Mouse (Mus musculus) liver, embryonic 14.5 days (tissue): ENCODE measurements around the gene Aagab. TPM values are rescaled to one million over a fixed set of nuclear protein-coding genes. Genes with fewer than 3 reads are reported as not detected.

Experiments used
- ATAC-seq: fragments of 200-750 bp; cut with Nextera tagmentation; 2 replicates; pipeline ENCODE4 v1.8.0; 2017; ENCODE audit warnings: moderate number of reproducible peaks, mild to moderate bottlenecking, moderate library complexity; ENCODE audit not compliant: insufficient read depth
- DNase-seq, 3 experiments: peaks; one replicate each; pipeline ENCODE4 v3.0.0-alpha.2; 2012 to 2013; ENCODE audit warnings: low read depth in 3 of 3, low spot score in 3 of 3
- H3K27ac ChIP-seq: fragments of 300-500 bp; sonication (generic); 2 replicates; pipeline ENCODE4 v1.5.1; 2014; ENCODE audit warnings: moderate library complexity, mild to moderate bottlenecking, control low read depth, inconsistent platforms
- H3K27me3 ChIP-seq: fragments of 300-500 bp; sonication (generic); 2 replicates; pipeline ENCODE4 v1.6.1; 2014; ENCODE audit warnings: mild to moderate bottlenecking, low read length, moderate library complexity; ENCODE audit not compliant: control insufficient read depth, insufficient read depth
- H3K36me3 ChIP-seq: fragments of 300-500 bp; sonication (generic); replicated peaks from 2 replicates; pipeline ENCODE4 v1.6.1; 2014; ENCODE audit warnings: low read depth; ENCODE audit not compliant: control insufficient read depth, insufficient read depth
- H3K4me1 ChIP-seq, 2 experiments: fragments of 200-500 bp in 1 of 2; fragments of 300-500 bp in 1 of 2; sonication (generic) in 1 of 2; replicated peaks; 2 replicates each; pipeline ENCODE4 v1.6.1; 2012 to 2014; ENCODE audit warnings: antibody characterized with exemption in 1 of 2, inconsistent platforms in 1 of 2, low read length in 1 of 2; ENCODE audit not compliant: control insufficient read depth in 2 of 2, insufficient read depth in 2 of 2
- H3K4me2 ChIP-seq: fragments of 300-500 bp; sonication (generic); 2 replicates; pipeline ENCODE4 v1.6.1; 2014; ENCODE audit warnings: low read depth, mild to moderate bottlenecking, control low read depth, moderate library complexity
- H3K4me3 ChIP-seq, 2 experiments: fragments of 200-500 bp in 1 of 2; fragments of 300-500 bp in 1 of 2; sonication (generic) in 1 of 2; 2 replicates each; pipeline ENCODE4 v1.5.1; 2012 to 2014; ENCODE audit warnings: low read depth in 2 of 2, low read length in 2 of 2, mild to moderate bottlenecking in 2 of 2, control low read depth in 1 of 2, inconsistent platforms in 1 of 2, moderate library complexity in 1 of 2; ENCODE audit not compliant: insufficient read depth in 1 of 2
- H3K9ac ChIP-seq: fragments of 300-500 bp; sonication (generic); replicated peaks from 2 replicates; pipeline ENCODE4 v1.6.1; 2014; ENCODE audit warnings: mild to moderate bottlenecking, control low read depth, moderate library complexity
- H3K9me3 ChIP-seq: fragments of 300-500 bp; sonication (generic); 2 replicates; pipeline ENCODE4 v1.6.1; 2016; ENCODE audit warnings: low read length, mixed read lengths; ENCODE audit not compliant: control insufficient read depth
- CTCF ChIP-seq: IDR thresholded peaks from 2 replicates; pipeline ENCODE4 v1.5.1; 2016; ENCODE audit warnings: antibody characterized with exemption, low read depth, control low read depth
- EP300 ChIP-seq: IDR thresholded peaks from 2 replicates; pipeline ENCODE4 v1.6.1; 2016; ENCODE audit warnings: antibody characterized with exemption, low read depth
- WGBS: fragments of 180-500 bp; shearing (Covaris S2); extraction: QIAGEN DNeasy Blood & Tissue Kit; methylation state at CpG from one replicate; pipeline ENCODE4 v1.1.7; 2014; ENCODE audit not compliant: insufficient replicate concordance; 5-methylcytosine and 5-hydroxymethylcytosine counted together
- polyA plus RNA-seq, 2 experiments: library from polyadenylated mRNA; depleted of rRNA in 1 of 2; stranded (reverse) in 1 of 2; unstranded in 1 of 2; fragments of >200 nt; fragmentation: Nextera tagmentation in 1 of 2; extraction: Ambion mirVana in 1 of 2; gene quantifications; 2 replicates each; pipeline versions ENCODE4 v1.2.1 to v1.2.3; 2012 to 2014

The Aagab gene
- polyA plus RNA-seq, 2 experiments, result 6.9 to 15.0 TPM

GRCm38 (mm10) chr9:63609246-63609645, 6.8 kb downstream of the Aagab start:
- DNase-seq (no peak), ATAC-seq (no peak)
- H3K9ac ChIP-seq, result no peak overlapping the region
- H3K36me3 ChIP-seq, result no peaks in the 10 kb centered on the region
- WGBS, result 72% methylated on average over 8 of the region's 8 CpGs
- peaks cover 0 to 17% of the 10 kb centered on the region in 2 experiments; a peak in 2 of 4 replicates for H3K4me1 ChIP-seq
- H3K27me3 ChIP-seq, result no peaks in the 10 kb centered on the region
- H3K27ac ChIP-seq, result no peak overlapping the region
- TF ChIP-seq CTCF (no peak), EP300 (no peak)
- no peaks in the 10 kb centered on the region for H3K9me3 ChIP-seq
- H3K4me3 ChIP-seq, result no peak overlapping the region
- no peak overlapping the region for H3K4me2 ChIP-seq

GRCm38 (mm10) chr9:63609776-63610175, 7.3 kb downstream of the Aagab start:
- H3K36me3 ChIP-seq, result no peaks in the 10 kb centered on the region
- H3K9me3 ChIP-seq, result no peaks in the 10 kb centered on the region
- 86% methylated on average over 2 of the region's 2 CpGs for WGBS
- H3K27me3 ChIP-seq, result no peaks in the 10 kb centered on the region
- H3K4me2 ChIP-seq, result no peak overlapping the region
- DNase-seq (no peak), ATAC-seq (no peak)
- H3K4me1 ChIP-seq, result peaks cover 0 to 21% of the 10 kb centered on the region in 2 experiments; a peak in 2 of 4 replicates
- no peak overlapping the region for H3K27ac ChIP-seq
- no peak overlapping the region for H3K4me3 ChIP-seq
- TF ChIP-seq CTCF (no peak), EP300 (no peak)
- no peak overlapping the region for H3K9ac ChIP-seq

- Histone ChIP-seq H3K9me3 (no peaks in the 10 kb centered on the region), H3K36me3 (no peaks in the 10 kb centered on the region), H3K4me3 (no peak overlapping the region), H3K9ac (no peak overlapping the region), H3K4me2 (no peak overlapping the region), H3K27me3 (no peaks in the 10 kb centered on the region), H3K4me1 (peaks cover 0 to 22% of the 10 kb centered on the region in 2 experiments; a peak in 2 of 4 replicates), H3K27ac (no peak overlapping the region)
- no peak for DNase-seq
- peak; percentile 51 for TF ChIP-seq CTCF
- TF ChIP-seq EP300, result no peak
- WGBS, result 78% methylated on average over 6 of the region's 6 CpGs
- no peak for ATAC-seq
Observed at GRCm38 (mm10) chr9:63610231-63610630, 7.8 kb downstream of the Aagab start.

- no peak for TF ChIP-seq CTCF
- no peak for TF ChIP-seq EP300
- Histone ChIP-seq H3K9ac (no peak overlapping the region), H3K27ac (no peak overlapping the region), H3K36me3 (no peaks in the 10 kb centered on the region), H3K4me2 (no peak overlapping the region; the same call in 1 of the 2 replicates), H3K9me3 (no peaks in the 10 kb centered on the region), H3K4me3 (no peak overlapping the region), H3K4me1 (peaks cover 0 to 22% of the 10 kb centered on the region in 2 experiments; a peak in 2 of 4 replicates), H3K27me3 (no peaks in the 10 kb centered on the region)
- ATAC-seq, result no peak
- no peak for DNase-seq
- 26% methylated on average over 13 of the region's 13 CpGs for WGBS
Observed at GRCm38 (mm10) chr9:63610841-63611366, 8.4 kb downstream of the Aagab start.

- Histone ChIP-seq H3K9ac (no peak overlapping the region), H3K36me3 (peaks cover 4% of the 10 kb centered on the region; the same call in 1 of the 2 replicates), H3K27me3 (no peaks in the 10 kb centered on the region), H3K4me3 (no peak overlapping the region), H3K27ac (no peak overlapping the region), H3K9me3 (no peaks in the 10 kb centered on the region), H3K4me2 (no peak overlapping the region), H3K4me1 (peaks cover 0 to 22% of the 10 kb centered on the region in 2 experiments; a peak in 2 of 4 replicates)
- DNase-seq (no peak), ATAC-seq (no peak)
- WGBS, result 27% methylated on average over 5 of the region's 5 CpGs
- no peak for TF ChIP-seq CTCF
- no peak for TF ChIP-seq EP300
Observed at GRCm38 (mm10) chr9:63611967-63612366, 9.5 kb downstream of the Aagab start.
